Mouse (Mus musculus) forebrain, embryonic 12.5 days (tissue): ENCODE measurements around the gene Tapbp. TPM values are rescaled to one million over a fixed set of nuclear protein-coding genes. Genes with fewer than 3 reads are reported as not detected.
"Not testable (repeated sequence)": the region's sequence is repeated elsewhere in the genome, so short reads cannot be mapped to it uniquely, and the experiment has no call there.

Experiments
- ATAC-seq: fragments of 200-750 bp; cut with Nextera tagmentation; 2 replicates; pipeline ENCODE4 v1.8.0; 2017; ENCODE audit warnings: moderate TSS enrichment; ENCODE audit not compliant: low FRiP score
- H3K27ac ChIP-seq: fragments of 300-500 bp; sonication (generic); 2 replicates; pipeline ENCODE4 v1.5.1; 2016; ENCODE audit warnings: mild to moderate bottlenecking
- H3K27me3 ChIP-seq: fragments of 300-500 bp; sonication (generic); 2 replicates; pipeline ENCODE4 v1.6.1; 2016; ENCODE audit warnings: mild to moderate bottlenecking
- H3K36me3 ChIP-seq: fragments of 300-500 bp; sonication (generic); replicated peaks from 2 replicates; pipeline ENCODE4 v1.6.1; 2016; ENCODE audit warnings: mild to moderate bottlenecking
- H3K4me1 ChIP-seq: fragments of 300-500 bp; sonication (generic); 2 replicates; pipeline ENCODE4 v1.6.1; 2016
- H3K4me2 ChIP-seq: fragments of 300-500 bp; sonication (generic); 2 replicates; pipeline ENCODE4 v1.6.1; 2016; ENCODE audit warnings: mild to moderate bottlenecking, moderate library complexity
- H3K4me3 ChIP-seq: fragments of 300-500 bp; sonication (generic); replicated peaks from 2 replicates; pipeline ENCODE4 v1.5.1; 2016; ENCODE audit warnings: mild to moderate bottlenecking
- H3K9ac ChIP-seq: fragments of 300-500 bp; sonication (generic); 2 replicates; pipeline ENCODE4 v1.6.1; 2016; ENCODE audit warnings: mild to moderate bottlenecking
- H3K9me3 ChIP-seq: fragments of 300-500 bp; sonication (generic); 2 replicates; pipeline ENCODE4 v1.6.1; 2016
- WGBS: fragments of 180-500 bp; shearing (Covaris S2); methylation state at CpG from one replicate; pipeline ENCODE4 v1.1.7; 2016; 5-methylcytosine and 5-hydroxymethylcytosine counted together
- polyA plus RNA-seq: library from polyadenylated mRNA; unstranded; fragments of >200 nt; fragmentation: Nextera tagmentation; extraction: Ambion mirVana; gene quantifications from 2 replicates; pipeline ENCODE4 v1.2.1, GENCODE M21; 2016

Tapbp gene
- 16.1 and 19.5 TPM in 2 replicates for polyA plus RNA-seq

GRCm38 (mm10) chr17:33915671-33916250 is at the start of gene Tapbp, which contains the start of gene Zbtb22:
Gene Tapbp (plus strand): TSS chr17:33915899.
Gene Zbtb22 (plus strand): TSS chr17:33915904.
- under 1% methylated on average over 34 of the region's 34 CpGs for WGBS

GRCm38 (mm10) chr17:33873537-33873936 is 42.2 kb upstream of the Tapbp start, which contains the start of gene Gm7029:
Gene Gm7029 (plus strand): TSS chr17:33873837.
- not testable (repeated sequence) for H3K27ac ChIP-seq, H3K9ac ChIP-seq, H3K9me3 ChIP-seq, H3K4me1 ChIP-seq, H3K4me3 ChIP-seq, ATAC-seq, H3K27me3 ChIP-seq, H3K4me2 ChIP-seq
- 73% methylated on average over 4 of the region's 12 CpGs for WGBS
- peaks cover 29% of the 10 kb centered on the region for H3K36me3 ChIP-seq

More at GRCm38 (mm10) chr17:33915671-33916250, at the start of gene Tapbp, which contains the start of gene Zbtb22:
- Histone ChIP-seq H3K4me3 (peak within 1 kb of the TSS; percentile 65), H3K9me3 (no peaks in the 10 kb centered on the region), H3K4me1 (peaks cover 60% of the 10 kb centered on the region), H3K9ac (peak within 1 kb of the TSS; percentile 66), H3K27me3 (peaks cover 7% of the 10 kb centered on the region; the same call in 1 of the 2 replicates), H3K27ac (peak within 1 kb of the TSS; percentile 88), H3K36me3 (peaks cover 56% of the 10 kb centered on the region), H3K4me2 (peak within 1 kb of the TSS; percentile 65)
- ATAC-seq = peak; percentile 91

GRCm38 (mm10) chr17:33874411-33874810 is 41.3 kb upstream of the Tapbp start:
- H3K9me3 ChIP-seq = no peaks in the 10 kb centered on the region
- no peaks in the 10 kb centered on the region for H3K27me3 ChIP-seq
- ATAC-seq = no peak
- no peak overlapping the region for H3K9ac ChIP-seq
- no peak overlapping the region for H3K4me2 ChIP-seq
- 95% methylated on average over 5 of the region's 11 CpGs for WGBS
- no peak overlapping the region for H3K4me3 ChIP-seq
- H3K4me1 ChIP-seq = no peaks in the 10 kb centered on the region
- no peak overlapping the region for H3K27ac ChIP-seq
- H3K36me3 ChIP-seq = peaks cover 35% of the 10 kb centered on the region

GRCm38 (mm10) chr17:33875797-33876196 is 39.9 kb upstream of the Tapbp start:
- H3K4me2 ChIP-seq, ATAC-seq, H3K4me3 ChIP-seq, H3K27me3 ChIP-seq, H3K9ac ChIP-seq, H3K4me1 ChIP-seq, H3K27ac ChIP-seq, H3K9me3 ChIP-seq: not testable (repeated sequence)
- 89% methylated on average over 5 of the region's 5 CpGs for WGBS
- H3K36me3 ChIP-seq = peaks cover 46% of the 10 kb centered on the region

GRCm38 (mm10) chr17:33884320-33884719 is 31.4 kb upstream of the Tapbp start:
- H3K27ac ChIP-seq, H3K9me3 ChIP-seq, H3K27me3 ChIP-seq, H3K9ac ChIP-seq, H3K4me2 ChIP-seq, H3K4me3 ChIP-seq, ATAC-seq: not testable (repeated sequence)
- peaks cover 12% of the 10 kb centered on the region for H3K4me1 ChIP-seq
- WGBS = 92% methylated on average over 10 of the region's 11 CpGs
- H3K36me3 ChIP-seq = peaks cover 52% of the 10 kb centered on the region

- H3K4me3 ChIP-seq, ATAC-seq, H3K27ac ChIP-seq, H3K9ac ChIP-seq, H3K9me3 ChIP-seq, H3K27me3 ChIP-seq: not testable (repeated sequence)
- Histone ChIP-seq H3K36me3 (peaks cover 26% of the 10 kb centered on the region), H3K4me1 (peaks cover 13% of the 10 kb centered on the region), H3K4me2 (peak overlapping the region; percentile 31)
- 89% methylated on average over 2 of the region's 2 CpGs for WGBS
Observed at GRCm38 (mm10) chr17:33887802-33888201, 27.9 kb upstream of the Tapbp start.

- not testable (repeated sequence) for H3K9me3 ChIP-seq, ATAC-seq, H3K27me3 ChIP-seq, H3K9ac ChIP-seq, H3K27ac ChIP-seq, H3K4me3 ChIP-seq
- Histone ChIP-seq H3K4me1 (peaks cover 13% of the 10 kb centered on the region), H3K4me2 (peak overlapping the region; percentile 31), H3K36me3 (peaks cover 22% of the 10 kb centered on the region)
Observed at GRCm38 (mm10) chr17:33888230-33888629, 27.5 kb upstream of the Tapbp start.

- peak overlapping the region; percentile 72 for H3K4me3 ChIP-seq
- not testable (repeated sequence) for H3K27me3 ChIP-seq, H3K9me3 ChIP-seq, ATAC-seq
- peak overlapping the region; percentile 69 for H3K4me2 ChIP-seq
- peaks cover 13% of the 10 kb centered on the region for H3K4me1 ChIP-seq
- WGBS = under 1% methylated on average over 41 of the region's 44 CpGs
- peaks cover 17% of the 10 kb centered on the region for H3K36me3 ChIP-seq
- peak overlapping the region; percentile 69 for H3K9ac ChIP-seq
- H3K27ac ChIP-seq = peak overlapping the region; percentile 76
Observed at GRCm38 (mm10) chr17:33889941-33890532, 25.7 kb upstream of the Tapbp start.

- ATAC-seq = peak; percentile 98
- Histone ChIP-seq H3K27ac (peak within 1 kb of the TSS; percentile 76), H3K9me3 (no peaks in the 10 kb centered on the region), H3K36me3 (peaks cover 14% of the 10 kb centered on the region), H3K4me3 (peak within 1 kb of the TSS; percentile 72), H3K9ac (peak within 1 kb of the TSS; percentile 69), H3K4me1 (peaks cover 13% of the 10 kb centered on the region), H3K4me2 (peak within 1 kb of the TSS; percentile 69), H3K27me3 (no peaks in the 10 kb centered on the region; the same call in 1 of the 2 replicates)
- under 1% methylated on average over 49 of the region's 49 CpGs for WGBS
Observed at GRCm38 (mm10) chr17:33890533-33891059, 25.1 kb upstream of the Tapbp start, which contains the start of gene Kifc1. Gene Kifc1 (minus strand): TSS chr17:33890661.

- no peak overlapping the region for H3K9ac ChIP-seq
- peaks cover 13% of the 10 kb centered on the region for H3K4me1 ChIP-seq
- no peaks in the 10 kb centered on the region for H3K9me3 ChIP-seq
- no peak overlapping the region for H3K4me3 ChIP-seq
- no peak overlapping the region for H3K27ac ChIP-seq
- H3K27me3 ChIP-seq = no peaks in the 10 kb centered on the region; the same call in 1 of the 2 replicates
- no peak for ATAC-seq
- 64% methylated on average over 2 of the region's 2 CpGs for WGBS
- peaks cover 6% of the 10 kb centered on the region for H3K36me3 ChIP-seq
- H3K4me2 ChIP-seq = no peak overlapping the region
Observed at GRCm38 (mm10) chr17:33891357-33891756, 24.3 kb upstream of the Tapbp start.

GRCm38 (mm10) chr17:33891892-33892291 is 23.8 kb upstream of the Tapbp start:
- H3K36me3 ChIP-seq, ATAC-seq, H3K27ac ChIP-seq, H3K4me2 ChIP-seq, H3K27me3 ChIP-seq, H3K9ac ChIP-seq, H3K9me3 ChIP-seq, H3K4me3 ChIP-seq: not testable (repeated sequence)
- 74% methylated on average over 6 of the region's 6 CpGs for WGBS
- peaks cover 13% of the 10 kb centered on the region for H3K4me1 ChIP-seq

- Histone ChIP-seq H3K36me3 (no peaks in the 10 kb centered on the region), H3K27me3 (no peaks in the 10 kb centered on the region; the same call in 1 of the 2 replicates), H3K4me1 (peaks cover 13% of the 10 kb centered on the region), H3K9me3 (no peaks in the 10 kb centered on the region), H3K4me3 (no peak overlapping the region), H3K9ac (no peak overlapping the region), H3K27ac (no peak overlapping the region), H3K4me2 (no peak overlapping the region)
- ATAC-seq = no peak
- 28% methylated on average over 7 of the region's 7 CpGs for WGBS
Observed at GRCm38 (mm10) chr17:33892429-33892828, 23.3 kb upstream of the Tapbp start.
